Mouse (Mus musculus): Measurements from ENCODE around the gene Atp2b1.
"Not testable (repeated sequence)": the region's sequence is repeated elsewhere in the genome, so short reads cannot be mapped to it uniquely, and the experiment has no call there.

The Atp2b1 gene

DNA sequence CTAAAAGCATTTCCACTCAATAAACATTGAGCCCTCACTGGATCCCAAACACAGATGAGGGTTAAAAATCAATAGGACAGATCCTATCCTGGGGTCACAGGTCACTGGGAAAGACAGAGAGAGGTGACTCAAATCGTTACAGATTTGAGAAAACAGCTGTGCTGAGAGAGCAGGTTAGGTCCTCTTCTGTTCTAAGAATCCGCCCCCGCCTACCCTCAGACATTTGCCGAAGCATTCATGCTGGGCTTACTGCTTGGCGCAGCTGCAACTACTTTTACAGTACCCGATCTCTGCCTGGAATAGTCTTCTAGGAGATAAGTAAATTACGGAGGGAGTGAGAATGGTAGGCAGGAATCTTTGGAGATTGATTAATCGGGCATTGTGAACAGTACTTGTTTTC lies 47.9 kb downstream of the Atp2b1 start:
- no peak for DNase-seq (ENCODE audit: low read depth)

DNA sequence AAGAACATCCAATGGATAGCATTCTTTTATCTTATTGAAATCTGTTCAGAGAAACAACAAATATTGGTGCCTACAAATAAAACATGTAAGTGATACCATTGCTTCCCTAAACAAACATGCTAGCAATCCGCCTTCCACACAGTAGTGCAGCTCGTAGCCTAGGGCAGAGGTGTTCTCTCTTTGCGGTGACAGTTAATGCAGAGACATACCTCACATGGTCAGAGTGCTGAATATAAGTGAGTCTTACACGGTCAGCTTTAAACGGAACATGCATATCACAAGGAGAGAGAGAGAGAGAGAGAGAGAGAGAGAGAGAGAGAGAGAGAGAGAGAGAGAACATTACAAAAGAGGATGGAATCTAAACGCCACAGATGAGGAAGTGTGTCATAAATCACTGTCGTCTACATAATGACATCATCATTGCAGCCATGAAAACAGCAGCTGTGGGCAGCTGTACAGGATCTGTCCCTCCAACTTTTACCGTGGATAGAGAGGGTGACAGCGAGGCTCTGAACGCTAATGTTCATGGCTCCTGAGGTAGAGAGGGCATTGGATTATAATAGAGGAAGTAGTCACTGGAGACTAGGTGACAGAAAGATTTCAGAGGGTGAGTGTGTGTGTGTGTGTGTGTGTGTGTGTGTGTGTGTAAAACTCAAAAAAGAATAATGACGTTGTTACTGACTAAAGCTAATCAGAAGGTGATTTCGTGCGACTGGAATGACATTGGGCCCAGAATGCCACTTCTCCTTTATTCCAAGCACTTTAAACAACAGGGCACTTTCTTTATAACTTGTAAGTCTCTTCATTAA lies 52.4 kb downstream of the Atp2b1 start:
- no peak for DNase-seq (ENCODE audit: low read depth)

DNA sequence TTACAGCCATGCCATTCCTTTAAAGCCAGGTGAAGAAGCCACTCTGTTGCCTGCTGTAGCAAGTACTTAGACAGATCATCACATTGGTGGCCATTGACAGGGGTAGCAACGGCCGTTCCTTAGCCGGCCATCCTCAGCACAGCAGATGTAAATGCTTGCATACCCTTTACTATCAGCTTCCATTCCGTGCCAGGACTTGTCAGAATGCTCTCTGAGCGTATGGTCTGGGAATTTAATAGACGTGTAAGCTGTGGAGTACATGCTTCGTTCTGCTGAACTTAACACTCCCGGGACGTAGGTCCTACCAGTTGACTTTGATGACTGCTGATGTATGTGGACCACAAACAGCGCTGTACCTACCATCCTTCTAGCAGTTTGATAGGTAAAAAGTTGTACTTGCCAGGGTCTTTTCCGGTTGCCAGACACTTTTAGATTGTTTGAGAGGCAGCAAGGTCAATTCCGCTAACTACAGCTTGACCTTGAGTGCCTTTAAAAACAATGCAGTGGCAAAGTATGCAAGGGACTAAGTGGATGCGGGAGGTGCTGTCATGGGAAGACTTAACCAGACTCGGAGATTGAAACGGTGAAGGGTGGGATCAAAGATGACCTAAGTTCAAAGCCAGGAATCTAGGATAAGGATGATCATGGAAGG lies 53.2 kb downstream of the Atp2b1 start:
- no peak for DNase-seq (ENCODE audit: low read depth)

DNA sequence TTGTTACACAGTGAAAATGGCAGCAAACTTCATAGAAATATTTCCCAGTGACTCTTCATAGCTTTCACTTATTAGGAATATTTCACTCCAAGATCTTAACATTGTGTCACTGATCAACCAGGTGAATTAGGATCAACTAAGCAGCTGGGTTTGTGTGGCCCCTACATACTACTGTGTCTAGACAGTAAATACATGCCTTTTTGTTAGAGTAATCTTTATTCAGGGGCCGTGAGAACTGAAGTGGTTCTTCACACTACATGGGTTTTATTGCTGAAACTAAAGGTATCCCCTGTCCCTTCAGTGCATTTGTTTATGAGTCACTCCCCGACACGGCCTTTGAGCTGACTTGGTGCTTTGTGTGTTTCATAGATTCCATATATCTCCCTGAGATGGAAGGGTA lies 56.7 kb downstream of the Atp2b1 start:
- no peak for DNase-seq (ENCODE audit: low read depth)

DNA sequence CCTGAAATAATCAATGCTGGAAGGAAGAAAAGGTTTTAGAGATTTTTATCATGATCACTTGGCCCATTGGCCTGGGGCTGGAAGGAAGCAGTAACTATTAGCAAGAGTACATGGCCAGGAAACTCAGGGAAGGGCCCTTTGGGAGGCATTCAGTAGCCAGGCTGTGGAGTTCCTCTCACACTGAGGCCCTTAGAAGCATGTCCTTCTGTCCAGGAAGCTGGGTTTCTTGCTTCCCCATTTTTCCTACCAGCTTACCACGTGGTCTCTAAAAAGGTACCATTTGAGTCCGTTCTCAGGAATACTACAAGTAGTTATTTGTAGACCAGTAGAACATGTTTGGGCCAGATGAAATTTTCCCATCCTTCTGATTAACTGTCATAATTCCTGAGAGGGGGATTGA lies 58.2 kb downstream of the Atp2b1 start:
- no peak for DNase-seq (ENCODE audit: low read depth)

DNA sequence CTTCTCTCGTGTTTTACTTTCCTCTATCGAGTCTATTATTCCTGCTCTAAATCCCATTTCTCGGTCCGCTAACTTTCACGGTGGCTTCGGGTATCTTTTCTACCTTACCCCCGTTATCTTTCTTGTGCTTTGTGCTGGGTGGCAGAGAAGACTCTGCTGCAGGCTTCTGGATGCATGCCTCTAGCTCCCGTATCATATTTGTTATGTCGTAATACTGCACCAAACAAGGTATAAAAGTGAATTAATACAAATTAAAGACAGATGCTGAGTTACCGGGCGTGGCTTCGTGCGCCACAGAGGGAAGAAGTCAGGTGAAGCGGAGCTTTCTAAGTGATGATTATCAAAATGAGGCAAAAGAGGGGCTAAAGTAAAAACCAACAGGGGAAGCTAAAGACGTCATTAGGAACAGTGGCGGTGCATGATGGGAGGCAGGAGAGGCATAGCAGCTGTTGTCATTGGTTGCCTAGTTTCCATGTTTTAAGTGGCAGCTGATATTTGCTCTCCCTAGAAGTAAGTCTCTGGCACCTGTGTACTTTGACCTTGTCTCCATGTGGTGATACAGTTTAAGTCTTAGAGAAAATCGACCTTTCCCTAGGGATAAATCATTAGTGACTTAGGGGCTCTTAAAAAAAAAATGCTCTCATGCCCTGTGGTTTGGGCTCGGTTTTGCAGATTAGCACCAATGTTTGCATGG lies 58.9 kb downstream of the Atp2b1 start:
- no peak for DNase-seq (ENCODE audit: low read depth)

DNA sequence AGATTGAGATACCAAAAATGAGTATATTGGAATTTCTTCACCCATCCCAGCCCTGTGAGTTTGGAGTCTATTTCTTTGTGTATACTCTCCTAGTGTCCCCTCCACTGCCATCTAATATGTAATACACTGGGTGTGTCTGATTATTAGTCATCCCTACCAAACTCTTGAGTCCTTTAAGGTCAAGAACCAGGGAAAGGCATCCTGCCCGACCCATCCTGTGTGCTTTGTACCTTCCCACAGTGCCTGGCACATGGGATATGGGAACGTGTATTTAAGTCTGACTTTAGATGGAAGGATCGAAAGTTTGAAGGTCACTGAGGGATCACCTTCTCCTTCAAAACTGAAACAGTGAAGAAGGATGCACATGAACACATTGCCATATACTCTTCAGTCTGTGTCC lies 60.4 kb downstream of the Atp2b1 start:
- DNase-seq (ENCODE audit: low read depth) = no peak

DNA sequence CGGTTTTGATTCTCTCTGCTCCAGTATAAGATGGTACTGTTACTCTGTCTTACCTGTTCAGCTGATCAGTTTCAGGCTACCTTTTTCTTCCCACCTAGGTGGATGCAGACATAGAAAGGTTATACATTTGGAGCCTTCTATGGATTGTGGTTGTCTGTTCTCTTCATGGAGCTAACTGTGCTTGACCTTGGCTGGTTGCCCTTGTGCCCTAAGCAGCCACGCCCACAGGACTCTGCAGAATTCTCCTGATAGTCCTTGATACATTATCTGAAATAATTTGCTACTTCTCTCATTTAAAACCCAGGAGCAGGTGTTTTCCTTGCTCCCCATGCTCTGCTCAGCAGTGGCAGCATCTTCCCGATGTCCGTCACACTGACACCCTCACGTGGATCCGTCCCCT lies 61.4 kb downstream of the Atp2b1 start:
- DNase-seq (ENCODE audit: low read depth) = no peak

DNA sequence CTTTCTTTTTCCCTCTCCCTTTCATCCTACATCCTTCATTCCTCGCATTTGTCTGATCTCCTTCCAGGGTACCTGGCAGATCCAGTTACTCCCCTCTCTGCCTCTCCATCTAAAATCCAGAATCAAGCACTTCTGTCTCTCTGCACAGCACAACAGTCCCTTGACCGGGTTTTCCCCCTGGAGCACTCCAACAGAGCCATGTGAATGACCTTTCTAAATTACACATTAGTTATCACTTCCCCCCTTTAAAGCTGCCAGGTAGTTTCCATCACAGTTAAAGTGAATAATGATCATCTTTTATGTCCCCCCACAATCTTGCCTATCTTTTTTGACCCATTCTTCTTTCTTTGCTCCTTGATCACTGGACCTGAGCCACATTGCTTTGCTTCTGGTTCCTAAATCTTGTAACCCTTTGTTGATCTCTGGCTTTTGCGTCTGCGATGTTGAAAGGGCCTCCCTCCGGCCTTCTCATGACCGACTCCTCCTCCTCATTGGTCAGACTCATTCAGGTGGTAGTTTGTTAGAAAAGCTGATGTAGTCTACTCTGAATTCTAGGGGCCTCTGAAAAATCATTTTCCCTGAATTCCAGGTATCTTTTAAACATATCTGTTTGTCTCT lies 62.8 kb downstream of the Atp2b1 start:
- DNase-seq (ENCODE audit: low read depth) = no peak

DNA sequence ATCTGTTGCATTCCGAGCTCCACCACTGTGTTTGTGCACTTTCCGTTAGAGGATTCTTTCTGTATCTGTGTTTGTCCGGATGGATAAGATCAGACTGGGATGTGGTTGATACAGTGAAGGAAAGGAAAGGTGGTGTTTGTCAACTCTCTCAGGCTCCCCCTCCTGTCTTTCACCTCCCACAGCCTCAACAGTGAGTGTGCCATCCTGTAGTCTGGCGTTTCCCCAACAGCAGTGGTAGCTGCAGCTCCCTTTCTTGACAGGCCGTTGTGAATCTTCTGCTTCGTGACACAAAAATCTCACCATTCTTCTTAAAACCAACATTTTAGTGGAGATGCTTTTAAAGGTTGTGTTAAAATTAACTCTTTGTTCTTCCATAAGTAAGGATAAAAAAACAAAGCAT lies 64.6 kb downstream of the Atp2b1 start:
- DNase-seq (ENCODE audit: low read depth) = no peak

DNA sequence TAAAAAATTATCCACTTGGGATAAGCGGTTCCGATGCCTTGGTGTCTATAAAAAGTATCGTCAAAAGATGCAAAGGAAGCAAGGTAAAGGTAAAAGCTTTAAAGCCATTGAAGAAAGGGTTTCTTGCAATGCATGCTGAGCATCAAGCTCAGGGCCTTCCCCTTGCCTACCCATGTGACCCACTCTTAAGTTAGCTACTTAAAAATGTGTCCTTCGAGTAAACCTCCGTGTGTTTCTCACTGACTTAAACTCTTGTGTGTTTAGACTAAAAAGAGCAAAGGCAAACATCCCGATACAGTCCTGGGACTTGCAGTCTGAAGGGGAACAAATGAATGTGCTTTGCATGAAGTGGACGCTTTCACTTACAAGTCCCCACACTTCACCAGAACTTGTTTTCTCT lies 65.1 kb downstream of the Atp2b1 start:
- no peak for DNase-seq (ENCODE audit: low read depth)

DNA sequence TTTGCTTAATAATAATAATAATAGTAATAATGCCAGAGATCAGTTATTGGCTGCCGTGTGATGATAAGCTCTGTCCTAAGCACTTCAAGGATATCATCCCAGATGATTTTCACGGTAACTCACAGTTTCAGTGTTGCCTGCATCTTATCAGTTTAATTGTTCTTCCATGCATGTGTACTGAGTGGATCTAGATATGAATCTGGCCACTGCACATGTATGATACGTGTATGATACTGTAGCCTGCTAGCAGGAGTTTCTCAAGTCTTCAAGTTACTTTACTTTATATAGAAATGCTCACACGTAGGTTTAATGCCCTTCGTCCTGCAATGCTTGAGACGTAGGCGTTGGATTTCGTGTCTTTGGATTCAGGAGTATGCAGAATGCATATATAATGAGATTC lies 65.7 kb downstream of the Atp2b1 start:
- DNase-seq (ENCODE audit: low read depth) = no peak

DNA sequence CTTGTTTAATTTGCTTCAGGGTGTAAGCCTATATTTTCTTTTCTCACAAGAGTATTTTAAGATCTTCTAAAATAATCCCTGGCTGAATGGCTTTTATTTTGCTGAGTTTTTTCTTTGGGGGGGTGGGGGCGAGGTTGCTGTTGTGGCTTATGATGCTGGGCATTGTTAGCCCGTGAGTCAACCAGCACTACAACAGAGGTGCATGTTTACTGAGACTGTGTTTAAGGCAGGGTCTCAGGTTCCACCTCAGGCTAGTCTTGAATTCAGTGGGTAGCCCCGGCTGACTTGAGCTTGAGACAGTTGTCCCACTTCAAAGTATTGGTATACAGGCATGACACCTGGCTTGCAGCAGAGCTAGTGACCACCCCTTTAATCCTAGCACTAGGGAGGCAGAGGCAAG lies 77.8 kb downstream of the Atp2b1 start:
- DNase-seq (ENCODE audit: low read depth) = no peak

DNA sequence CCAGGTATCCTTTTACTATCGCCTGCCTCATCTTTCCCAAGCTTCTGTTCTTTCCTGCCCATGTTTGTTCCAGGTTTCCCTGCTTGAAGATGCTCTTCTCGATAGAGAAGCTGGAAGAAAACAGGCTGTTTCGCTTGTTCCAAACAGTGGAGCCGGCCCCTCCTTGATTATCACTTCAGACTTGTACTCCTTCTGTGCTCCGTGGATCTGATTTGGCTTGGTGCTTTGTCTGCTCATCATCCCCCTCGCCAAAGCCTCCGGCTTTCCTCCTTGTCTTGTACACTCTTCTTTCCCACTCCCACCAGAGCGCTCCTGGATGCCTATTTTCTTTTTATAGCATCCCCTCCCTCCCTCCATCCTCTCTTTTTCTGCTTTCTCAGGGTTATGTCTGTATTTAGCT lies 79.0 kb downstream of the Atp2b1 start:
- no peak for DNase-seq (ENCODE audit: low read depth)

DNA sequence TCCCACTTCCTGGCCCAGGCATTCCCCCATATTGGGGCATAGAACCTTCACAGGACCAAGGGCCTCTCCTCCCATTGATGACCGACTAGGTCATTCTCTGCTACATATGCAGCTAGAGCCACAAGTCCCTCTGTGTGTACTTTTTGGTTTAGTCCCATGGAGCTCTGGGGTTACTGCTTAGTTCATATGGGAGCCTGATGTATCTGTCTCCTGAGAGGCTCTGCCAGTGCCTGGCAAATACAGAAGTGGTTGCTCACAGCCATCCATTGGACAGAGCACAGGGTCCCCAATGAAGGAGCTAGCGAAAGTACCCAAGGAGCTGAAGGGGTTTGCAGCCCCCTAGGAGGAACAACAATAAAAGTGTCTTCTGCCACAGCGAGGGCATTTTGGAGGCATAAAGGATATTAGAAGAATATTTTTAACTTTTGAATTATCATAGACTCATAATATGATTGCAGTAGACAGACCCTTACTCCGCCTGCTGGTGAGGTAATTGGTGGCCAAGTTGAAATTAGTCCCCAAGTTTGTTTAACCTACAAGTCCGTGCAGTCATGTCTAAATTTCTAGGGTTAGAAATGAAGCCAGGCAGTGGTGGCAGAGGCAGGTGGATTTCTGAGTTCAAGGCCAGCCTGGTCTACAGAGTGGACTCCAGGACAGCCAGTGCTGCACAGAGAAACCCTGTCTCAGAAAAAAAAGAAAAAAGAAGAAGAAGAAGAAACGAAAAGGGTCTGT lies 81.0 kb downstream of the Atp2b1 start:
- not testable (repeated sequence) for DNase-seq (ENCODE audit: low read depth)

DNA sequence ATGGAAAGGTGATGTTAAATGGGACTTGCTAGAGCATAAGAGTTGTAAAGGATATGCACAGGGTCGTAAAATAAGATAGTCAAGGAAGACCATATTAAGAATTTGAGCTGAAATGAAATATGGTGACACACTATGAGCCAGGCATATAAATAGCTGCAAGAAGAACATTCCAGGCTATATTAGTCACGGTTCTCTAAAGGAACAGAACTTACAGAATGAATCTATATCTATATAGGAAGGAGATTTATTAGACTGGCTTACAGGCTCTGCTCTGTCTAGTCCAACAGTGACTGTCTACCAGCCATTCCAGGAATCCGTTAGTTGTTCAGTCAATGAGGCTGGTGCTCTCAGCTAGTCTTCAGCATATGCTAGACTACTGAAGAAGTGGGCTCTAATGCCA lies 90.7 kb downstream of the Atp2b1 start:
- peak; percentile 52 for DNase-seq (ENCODE audit: low read depth)

DNA sequence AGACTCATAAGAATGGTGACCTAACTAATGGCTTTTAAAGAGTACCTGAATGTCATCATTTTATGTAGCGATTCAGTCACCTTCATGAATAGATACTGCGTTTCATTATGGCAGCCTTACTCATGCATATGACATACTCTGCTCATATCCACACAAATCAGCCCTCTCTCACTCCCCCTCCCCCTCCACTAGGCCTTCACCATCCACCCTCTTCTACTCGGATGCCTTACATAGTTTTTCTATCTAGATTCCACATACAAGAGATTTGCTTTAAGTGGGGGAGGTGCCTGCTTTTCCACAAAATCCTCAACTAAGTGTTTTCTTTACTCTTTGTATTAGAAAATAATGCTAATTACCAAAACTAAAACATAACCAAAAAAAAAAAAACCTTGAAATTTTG lies 96.9 kb downstream of the Atp2b1 start:
- no peak for DNase-seq (ENCODE audit: low read depth)

DNA sequence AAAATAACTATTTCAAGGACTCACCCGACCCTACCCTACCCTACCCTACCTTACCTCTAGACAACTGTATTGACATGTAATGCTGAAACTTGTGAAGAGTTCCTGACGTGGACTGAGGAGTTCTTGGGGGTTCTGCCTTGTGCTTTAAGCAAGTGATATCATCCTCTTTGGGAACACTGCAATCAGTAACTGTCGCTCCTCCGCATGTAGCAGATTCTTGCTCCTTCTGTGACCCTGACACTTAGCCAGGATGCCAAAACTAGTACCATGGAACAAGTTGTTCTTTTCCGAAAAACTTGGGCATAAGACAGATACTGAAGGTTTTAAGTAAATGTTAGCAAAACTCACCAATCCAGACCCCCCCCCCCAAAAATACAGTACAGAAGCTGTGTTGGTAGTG lies 97.9 kb downstream of the Atp2b1 start:
- DNase-seq (ENCODE audit: low read depth) = no peak

DNA sequence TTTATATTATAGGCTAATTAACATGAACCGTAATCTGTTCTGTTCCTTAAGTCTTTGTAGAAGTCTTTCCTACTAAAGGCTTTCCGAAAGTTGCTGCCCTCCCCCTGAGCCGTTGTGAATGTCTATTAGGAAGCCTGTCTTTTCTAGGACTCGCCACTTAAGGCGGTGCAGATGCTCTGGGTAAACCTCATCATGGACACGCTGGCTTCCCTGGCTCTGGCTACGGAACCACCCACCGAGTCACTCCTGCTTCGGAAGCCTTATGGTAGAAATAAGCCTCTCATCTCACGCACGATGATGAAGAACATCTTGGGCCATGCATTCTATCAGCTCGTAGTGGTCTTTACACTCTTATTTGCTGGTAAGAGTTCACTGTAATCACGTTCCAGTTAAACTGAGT lies 100.5 kb downstream of the Atp2b1 start:
- DNase-seq (ENCODE audit: low read depth) = no peak

DNA sequence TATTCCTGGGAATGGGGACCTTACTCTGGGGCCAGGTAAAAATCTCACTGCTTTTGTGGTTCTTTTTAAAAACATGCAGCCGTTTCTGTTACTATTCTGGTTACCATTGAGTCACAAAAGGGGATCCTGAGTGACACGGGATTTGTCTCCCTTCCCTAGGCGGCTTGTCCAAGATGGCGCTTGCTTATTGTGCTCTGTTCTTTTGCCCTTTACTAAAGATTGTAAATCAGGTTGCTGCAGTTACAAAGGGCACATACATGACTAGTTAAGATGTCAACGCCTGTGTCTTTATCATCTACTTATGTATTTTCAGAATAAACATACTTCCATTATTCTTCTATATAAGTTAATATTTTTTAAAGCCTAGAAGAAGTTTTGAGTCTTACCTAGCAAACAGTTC lies 102.8 kb downstream of the Atp2b1 start:
- DNase-seq (ENCODE audit: low read depth) = no peak

DNA sequence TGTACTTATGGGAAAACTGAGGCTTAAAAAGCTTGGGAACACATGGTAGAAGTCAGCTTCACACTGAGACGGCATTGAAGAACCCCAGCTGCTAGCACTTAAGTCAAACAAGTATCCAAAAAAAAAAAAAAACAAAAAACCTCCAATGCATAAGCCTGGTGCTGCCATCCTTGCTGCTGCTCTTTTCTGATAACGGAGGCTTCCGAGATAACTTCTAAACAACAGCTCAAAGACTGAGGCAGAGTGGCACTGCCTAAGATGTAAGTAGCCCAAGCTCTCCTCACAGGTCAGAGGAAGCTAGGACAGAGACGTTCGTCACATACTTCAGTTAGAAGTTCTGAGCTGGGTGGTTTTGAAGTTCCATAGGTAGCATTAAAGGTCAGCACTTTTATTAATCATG lies 113.3 kb downstream of the Atp2b1 start:
- no peak for DNase-seq (ENCODE audit: low read depth)

DNA sequence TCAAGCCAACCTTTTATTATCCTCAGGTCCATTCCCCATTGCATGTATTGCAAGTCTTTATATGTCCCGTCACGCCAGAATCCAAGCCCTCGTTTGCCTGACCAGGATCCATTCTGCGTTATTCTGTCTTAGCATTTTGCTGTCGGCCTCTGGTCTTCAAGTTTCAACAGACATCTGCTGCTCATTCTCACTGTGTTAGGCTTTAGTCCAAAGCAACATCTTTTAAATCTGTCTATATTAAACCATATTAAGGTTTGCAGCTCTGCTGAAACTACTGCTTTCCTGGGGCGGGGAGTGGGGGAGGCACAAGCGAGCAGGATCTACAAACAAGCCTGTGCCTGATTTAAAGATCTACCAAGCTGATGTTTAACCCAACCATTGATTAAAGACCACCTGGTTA lies 115.6 kb downstream of the Atp2b1 start:
- DNase-seq (ENCODE audit: low read depth) = no peak
